Mouse (Mus musculus): Measurements from ENCODE around the gene Pdcl2.

- TF ChIP-seq POLR2A (IDR thresholded peaks at IDR 0.05; ENCODE audit: low read depth, low read length) = no peak
- no peak for TF ChIP-seq CTCF (IDR thresholded peaks at IDR 0.05; ENCODE audit: extremely low read depth, insufficient read depth, insufficient read length, insufficient replicate concordance)
Observed at GRCm38 (mm10) chr5:76327296-76327695, 3.7 kb downstream of the Pdcl2 start.

Measured in spleen, adult 2 months (tissue).